Mouse (Mus musculus) ES-E14 (cell line): ENCODE results near the gene Srebf1. TPM values are rescaled to one million over a fixed set of nuclear protein-coding genes. Genes with fewer than 3 reads are reported as not detected.

Source experiments
- DNase-seq: peaks from one replicate; pipeline ENCODE4 v3.0.0-alpha.2; 2013; ENCODE audit warnings: low read depth, low spot score
- H3K27ac ChIP-seq: 2 replicates; pipeline ENCODE4 v1.5.1; 2012; ENCODE audit warnings: low read depth, mild to moderate bottlenecking, low read length, moderate library complexity, mixed read lengths; ENCODE audit not compliant: poor library complexity, insufficient read depth, severe bottlenecking
- H3K36me3 ChIP-seq: 2 replicates; pipeline ENCODE4 v1.6.1; 2012; ENCODE audit warnings: mild to moderate bottlenecking, low read length, moderate library complexity, mixed read lengths; ENCODE audit not compliant: control insufficient read depth, poor library complexity, insufficient read depth, severe bottlenecking
- H3K4me1 ChIP-seq, 2 experiments: fragments of 150-350 bp in 1 of 2; sonication (generic) in 1 of 2; 2 replicates each; pipeline ENCODE4 v1.6.1; 2012; ENCODE audit warnings: low read length in 2 of 2, mild to moderate bottlenecking in 1 of 2, mixed read lengths in 1 of 2; ENCODE audit not compliant: control insufficient read depth in 2 of 2, insufficient read depth in 2 of 2, poor library complexity in 1 of 2
- H3K4me3 ChIP-seq, 2 experiments: fragments of 150-350 bp in 1 of 2; sonication (generic) in 1 of 2; 2 replicates each; pipeline ENCODE4 v1.5.1; 2012; ENCODE audit warnings: low read length in 2 of 2, low read depth in 1 of 2, mild to moderate bottlenecking in 1 of 2, mixed read lengths in 1 of 2; ENCODE audit not compliant: insufficient read depth in 1 of 2, poor library complexity in 1 of 2, severe bottlenecking in 1 of 2
- H3K9ac ChIP-seq: 2 replicates; pipeline ENCODE4 v1.6.1; 2012; ENCODE audit warnings: low read depth, mild to moderate bottlenecking, low read length, mixed read lengths; ENCODE audit not compliant: poor library complexity, insufficient read depth, severe bottlenecking
- H3K9me3 ChIP-seq: fragments of 150-350 bp; sonication (generic); 2 replicates; pipeline ENCODE4 v1.6.1; 2012; ENCODE audit warnings: low read depth, mild to moderate bottlenecking, low read length; ENCODE audit not compliant: control insufficient read depth, insufficient read depth
- CHD2 ChIP-seq: IDR thresholded peaks from 2 replicates; pipeline ENCODE4 v1.6.1; 2014; ENCODE audit warnings: mild to moderate bottlenecking, low read depth, low read length, inconsistent platforms
- HCFC1 ChIP-seq: IDR thresholded peaks from 2 replicates; pipeline ENCODE4 v1.6.1; 2012; ENCODE audit warnings: low read length, inconsistent platforms, borderline replicate concordance; ENCODE audit not compliant: insufficient read depth
- MAFK ChIP-seq: IDR thresholded peaks from 2 replicates; pipeline ENCODE4 v1.6.1; 2014; ENCODE audit warnings: mild to moderate bottlenecking, low read depth, low read length, inconsistent platforms; ENCODE audit not compliant: insufficient read depth
- ZC3H11A ChIP-seq: IDR thresholded peaks from 2 replicates; pipeline ENCODE4 v1.6.1; 2012; ENCODE audit warnings: low read depth, mild to moderate bottlenecking, inconsistent platforms, low read length, borderline replicate concordance
- ZNF384 ChIP-seq: IDR thresholded peaks from 2 replicates; pipeline ENCODE4 v1.6.1; 2012; ENCODE audit warnings: low read depth, low read length, inconsistent platforms
- in situ Hi-C, 2 experiments: fragments of 600-800 bp; cut with MboI; formaldehyde crosslinking; loops; one replicate each; pipeline ENCODE4 v1.15.1; 2025; ENCODE audit warnings: low sequenced_read_pairs in 2 of 2, inconsistent platforms in 1 of 2; ENCODE audit not compliant: unreplicated experiment in 2 of 2
- total RNA-seq: library from RNA; depleted of rRNA; stranded (reverse); fragments of 300-350 nt; gene quantifications from 2 replicates; pipeline ENCODE4 v1.2.3, GENCODE M21; 2012

Srebf1 gene
- total RNA-seq, 1 experiment = 136 TPM

DNA sequence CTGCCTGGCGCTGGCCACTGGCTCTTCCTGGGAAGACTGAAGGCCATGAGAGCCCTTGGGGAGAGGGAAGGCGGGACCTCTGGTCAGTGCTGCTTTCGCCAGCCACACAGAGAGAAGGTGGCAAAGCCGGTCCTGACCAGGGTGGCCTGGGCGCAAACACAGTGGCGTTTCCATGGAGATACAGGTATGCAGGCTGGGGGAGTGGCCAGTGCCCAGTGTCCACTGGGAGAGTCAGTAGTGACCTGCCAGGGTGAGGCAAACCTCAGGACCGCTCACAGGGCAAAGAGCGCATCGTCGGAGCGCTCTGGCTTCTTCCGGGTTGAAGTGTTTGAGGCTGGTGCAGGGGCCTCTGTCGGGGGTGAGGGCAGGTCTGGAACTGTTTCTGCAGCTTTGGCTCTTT, 7.4 kb upstream of the Srebf1 start:
- no peak for TF ChIP-seq ZNF384
- no peak for TF ChIP-seq MAFK
- TF ChIP-seq ZC3H11A = no peak
- no peak for TF ChIP-seq CHD2
- no peak for TF ChIP-seq HCFC1
- H3K27ac ChIP-seq = no peak overlapping the region
- in situ Hi-C loops = no loop called here

DNA sequence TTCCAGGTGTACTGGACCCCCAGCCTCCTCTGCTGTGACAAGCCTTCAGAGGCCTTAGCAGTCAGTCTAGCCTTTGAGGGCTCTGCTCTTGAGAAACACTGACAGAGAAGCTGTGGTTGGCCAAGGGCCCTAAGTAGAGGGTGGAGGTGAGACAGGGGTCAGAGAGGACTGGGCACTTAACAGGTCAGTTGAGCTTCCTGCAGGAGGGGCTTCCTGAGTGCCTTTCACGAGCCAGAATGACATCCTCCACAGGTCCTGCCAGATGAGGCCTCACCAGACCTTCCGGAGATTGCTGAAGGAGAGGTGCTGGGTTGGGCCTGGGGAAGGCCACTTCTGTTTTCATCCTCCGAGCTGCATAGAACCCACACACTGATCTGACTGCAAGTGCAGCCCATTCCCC, 6.1 kb upstream of the Srebf1 start:
- peaks cover 3 to 18% of the 10 kb centered on the region in 2 experiments; a peak in 3 of 4 replicates for H3K4me1 ChIP-seq
- H3K9ac ChIP-seq = no peak overlapping the region
- DNase-seq = no peak
- in situ Hi-C loops = no loop called here
- no peak overlapping the region for H3K27ac ChIP-seq
- H3K9me3 ChIP-seq = no peaks in the 10 kb centered on the region
- TF ChIP-seq ZNF384 = no peak
- no peak for TF ChIP-seq HCFC1
- H3K36me3 ChIP-seq = no peaks in the 10 kb centered on the region
- H3K4me3 ChIP-seq = no peak overlapping the region

More for the DNA sequence above, 7.4 kb upstream of the Srebf1 start:
- Histone ChIP-seq H3K4me3 (no peak overlapping the region), H3K9ac (no peak overlapping the region), H3K36me3 (no peaks in the 10 kb centered on the region), H3K4me1 (peaks cover 2 to 16% of the 10 kb centered on the region in 2 experiments; a peak in 3 of 4 replicates), H3K9me3 (no peaks in the 10 kb centered on the region)
- no peak for DNase-seq

DNA sequence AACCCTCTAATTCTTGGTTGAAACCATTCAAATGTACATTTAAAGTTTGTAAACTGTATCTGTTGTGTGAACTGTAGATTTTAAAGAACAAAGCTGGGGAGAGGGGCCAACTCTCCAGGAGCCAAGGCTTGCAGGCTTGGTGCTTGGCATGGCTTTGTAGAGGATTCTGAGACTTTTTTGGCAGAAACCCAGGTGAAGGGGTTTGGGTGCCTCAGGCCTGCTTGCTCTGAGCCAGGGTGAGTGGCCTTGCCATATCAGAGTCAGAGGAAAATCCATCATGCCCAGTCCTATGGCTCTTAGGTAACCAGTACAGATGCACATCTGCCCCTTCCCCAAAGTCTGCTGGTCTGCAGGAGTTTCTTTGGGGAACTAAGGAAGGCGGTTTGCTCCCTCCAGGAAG, 3.5 kb upstream of the Srebf1 start:
- Histone ChIP-seq H3K4me1 (peaks cover 4 to 12% of the 10 kb centered on the region in 2 experiments; a peak in 3 of 4 replicates), H3K9ac (no peak overlapping the region), H3K36me3 (no peaks in the 10 kb centered on the region), H3K4me3 (no peak overlapping the region), H3K9me3 (no peaks in the 10 kb centered on the region), H3K27ac (no peak overlapping the region)
- TF ChIP-seq ZC3H11A (no peak), ZNF384 (no peak), HCFC1 (no peak), MAFK (no peak), CHD2 (no peak)
- in situ Hi-C loops = no loop called here
- no peak for DNase-seq

- in situ Hi-C loops = no loop called here
- H3K27ac ChIP-seq = no peak overlapping the region
These were observed 2.3 kb upstream of the Srebf1 start for GRCm38 (mm10) chr11:60224676-60225075.

DNA sequence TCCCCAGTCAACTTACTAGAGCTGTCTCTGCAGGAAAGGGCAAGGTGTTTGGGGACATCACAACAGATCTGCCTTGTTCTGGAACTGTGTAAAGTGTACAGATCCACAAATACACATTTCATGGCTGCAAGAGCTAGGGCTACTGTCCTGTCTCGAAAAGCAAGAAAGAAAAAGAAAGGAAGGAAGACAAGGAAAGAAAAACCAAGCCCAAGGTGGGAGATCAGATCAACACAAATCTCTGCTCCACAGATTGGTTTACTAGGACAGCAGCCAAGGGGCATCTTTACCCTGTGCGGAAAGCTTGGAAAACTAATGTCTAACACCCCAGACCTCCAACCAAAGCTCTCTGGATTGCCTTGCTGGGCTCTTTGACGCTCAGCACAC, 304 bp downstream of the Srebf1 start:
- no peak for TF ChIP-seq ZC3H11A
- TF ChIP-seq ZNF384 = no peak
- no peak for TF ChIP-seq HCFC1
- no peak for TF ChIP-seq MAFK
- no peak for TF ChIP-seq CHD2
- in situ Hi-C loops = no loop called here

More at GRCm38 (mm10) chr11:60224676-60225075, 2.3 kb upstream of the Srebf1 start:
- H3K9me3 ChIP-seq = no peaks in the 10 kb centered on the region
- no peak overlapping the region for H3K4me3 ChIP-seq
- no peak for DNase-seq
- H3K36me3 ChIP-seq = no peaks in the 10 kb centered on the region
- TF ChIP-seq MAFK = no peak
- no peak for TF ChIP-seq ZNF384
- TF ChIP-seq ZC3H11A = no peak
- TF ChIP-seq CHD2 = no peak
- TF ChIP-seq HCFC1 = no peak
- H3K9ac ChIP-seq = no peak overlapping the region
- peaks cover 3 to 11% of the 10 kb centered on the region in 2 experiments; a peak in 3 of 4 replicates for H3K4me1 ChIP-seq

More for the DNA sequence above, 304 bp downstream of the Srebf1 start:
- H3K4me1 ChIP-seq = peaks cover 3 to 15% of the 10 kb centered on the region in 2 experiments; a peak in 3 of 4 replicates
- peaks cover 10% of the 10 kb centered on the region; the same call in 1 of the 2 replicates for H3K36me3 ChIP-seq
- H3K27ac ChIP-seq = peak overlapping the region; percentile 26; the same call in 1 of the 2 replicates
- no peak for DNase-seq
- H3K9me3 ChIP-seq = no peaks in the 10 kb centered on the region
- peak overlapping the region; percentile 64 to 68 for H3K4me3 ChIP-seq
- H3K9ac ChIP-seq = peak overlapping the region; percentile 73
